16 mouse cellular contexts compared by ENCODE assay signal in the genomic region with DNA sequence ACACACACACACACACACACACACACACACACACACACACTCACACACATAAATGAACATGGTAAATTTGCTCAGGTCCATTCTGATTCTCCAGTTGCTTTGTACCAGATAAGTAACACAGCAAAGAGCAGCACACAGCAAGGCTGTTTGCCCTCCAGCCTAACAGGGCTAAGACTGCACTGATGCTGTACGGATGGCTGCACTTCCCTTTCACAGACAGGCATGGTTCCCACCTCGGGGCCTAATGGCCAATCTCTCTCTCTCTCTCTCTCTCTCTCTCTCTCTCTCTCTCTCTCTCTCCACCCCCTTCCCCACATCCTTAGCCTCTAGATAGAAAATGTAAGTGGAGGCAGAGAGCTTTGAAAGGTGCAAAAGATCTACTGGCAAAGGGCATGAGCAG.
"Had no signal": no experiment of that assay in that cellular context is flagged by ENCODE, and none has a peak within 500 bp of the region (broad histone marks: within the 10 kb centered on the region; RNA-seq: fewer than 3 reads in every experiment).

No protein-coding gene starts in this region.

- DNase-seq: kidney, adult 18-20 months; kidney, adult 9 months; kidney, postnatal 14 days; kidney, postnatal 4 days; liver, postnatal 0 days; lung, embryonic 14.5 days; right cerebral cortex, adult 18-20 months; right cerebral cortex, postnatal 14 days; spleen, adult 18-20 months; thymus, postnatal 25 days had no signal

- H3K27ac ChIP-seq: liver, embryonic 14.5 days; macrophage; midbrain, embryonic 13.5 days; stomach, embryonic 15.5 days had no signal

- H3K4me2 ChIP-seq: lung, embryonic 14.5 days; midbrain, embryonic 13.5 days; stomach, embryonic 15.5 days had no signal

- ATAC-seq: intestine, embryonic 16.5 days; liver, postnatal 0 days; lung, postnatal 0 days; midbrain, embryonic 13.5 days had no signal

- H3K27me3 ChIP-seq: stomach, embryonic 15.5 days had no signal

- H3K9ac ChIP-seq: liver, embryonic 14.5 days; liver, postnatal 0 days; lung, embryonic 14.5 days; midbrain, embryonic 13.5 days; stomach, embryonic 15.5 days had no signal

- H3K4me1 ChIP-seq: midbrain, embryonic 13.5 days; stomach, embryonic 15.5 days had no signal

- H3K36me3 ChIP-seq: midbrain, embryonic 13.5 days; stomach, embryonic 15.5 days had no signal

- H3K9me3 ChIP-seq: midbrain, embryonic 13.5 days; stomach, embryonic 15.5 days had no signal

- H3K4me3 ChIP-seq: midbrain, embryonic 13.5 days; stomach, embryonic 15.5 days had no signal
